Mouse (Mus musculus): ENCODE data around the gene Anln.
"Not testable (repeated sequence)": the region's sequence is repeated elsewhere in the genome, so short reads cannot be mapped to it uniquely, and the experiment has no call there.

Anln gene

GRCm38 (mm10) chr9:22316047-22316446 is 72.9 kb downstream of the Anln start:
- not testable (repeated sequence) for DNase-seq

GRCm38 (mm10) chr9:22314066-22314465 is 74.9 kb downstream of the Anln start:
- DNase-seq = peak; percentile 42

GRCm38 (mm10) chr9:22313218-22313617 is 75.8 kb downstream of the Anln start:
- DNase-seq = peak; percentile 76

GRCm38 (mm10) chr9:22309651-22310050 is 79.3 kb downstream of the Anln start:
- peak; percentile 54 for DNase-seq

- DNase-seq = not testable (repeated sequence)
These were observed 81.1 kb downstream of the Anln start for GRCm38 (mm10) chr9:22307920-22308262.

- peak; percentile 97 for DNase-seq
These were observed 81.7 kb downstream of the Anln start, which contains the start of gene Zfp810 for GRCm38 (mm10) chr9:22307156-22307919. TSS of gene Zfp810 (minus strand) at chr9:22307648.

GRCm38 (mm10) chr9:22306726-22307125 is 82.3 kb downstream of the Anln start:
- DNase-seq = no peak

- no peak for DNase-seq
These were observed 86.8 kb downstream of the Anln start for GRCm38 (mm10) chr9:22302199-22302598.
